Mouse (Mus musculus): Measurements from ENCODE around the gene Micu2. TPM values are rescaled to one million over a fixed set of nuclear protein-coding genes. Genes with fewer than 3 reads are reported as not detected.
"Not testable (repeated sequence)": the region's sequence is repeated elsewhere in the genome, so short reads cannot be mapped to it uniquely, and the experiment has no call there.

Gene Micu2
- polyA plus RNA-seq, 1 experiment: 16.6 TPM

GRCm38 (mm10) chr14:57919148-57919875 lies 79.8 kb downstream of the Micu2 start:
- Histone ChIP-seq H3K27ac (ENCODE audit: control insufficient read depth, insufficient read depth, low read length) (no peak overlapping the region), H3K4me3 (ENCODE audit: control insufficient read depth, insufficient read depth, low read length) (no peak overlapping the region), H3K36me3 (ENCODE audit: control insufficient read depth, insufficient read depth, low read length) (peaks cover 3% of the 10 kb centered on the region; the same call in 1 of the 2 replicates), H3K4me1 (replicated peaks; ENCODE audit: control insufficient read depth, insufficient read depth, low read length) (no peaks in the 10 kb centered on the region), H3K27me3 (ENCODE audit: control insufficient read depth, insufficient read depth, low read length) (no peaks in the 10 kb centered on the region)
- no peak for DNase-seq
- WGBS: 98% methylated on average over 17 of the region's 17 CpGs
- TF ChIP-seq POLR2A (IDR thresholded peaks at IDR 0.05; ENCODE audit: control insufficient read depth, extremely low read depth, insufficient read depth, low read length, poor library complexity) (no peak), CTCF (IDR thresholded peaks at IDR 0.05; ENCODE audit: borderline replicate concordance, control insufficient read depth, extremely low read depth, insufficient read depth, low read length, poor library complexity) (no peak)

GRCm38 (mm10) chr14:57915341-57915740 lies 83.7 kb downstream of the Micu2 start:
- Histone ChIP-seq H3K4me3 (ENCODE audit: control insufficient read depth, insufficient read depth, low read length) (no peak overlapping the region), H3K27me3 (ENCODE audit: control insufficient read depth, insufficient read depth, low read length) (no peaks in the 10 kb centered on the region), H3K27ac (ENCODE audit: control insufficient read depth, insufficient read depth, low read length) (no peak overlapping the region), H3K4me1 (replicated peaks; ENCODE audit: control insufficient read depth, insufficient read depth, low read length) (0 out of 2 replicates have a peak, but pooled peaks cover 2% of the 10 kb centered on the region), H3K36me3 (ENCODE audit: control insufficient read depth, insufficient read depth, low read length) (peaks cover 3% of the 10 kb centered on the region; the same call in 1 of the 2 replicates)
- TF ChIP-seq POLR2A (IDR thresholded peaks at IDR 0.05; ENCODE audit: control insufficient read depth, extremely low read depth, insufficient read depth, low read length, poor library complexity): no peak
- TF ChIP-seq CTCF (IDR thresholded peaks at IDR 0.05; ENCODE audit: borderline replicate concordance, control insufficient read depth, extremely low read depth, insufficient read depth, low read length, poor library complexity): no peak
- DNase-seq: no peak
- WGBS: 94% methylated on average over 6 of the region's 6 CpGs

DNA sequence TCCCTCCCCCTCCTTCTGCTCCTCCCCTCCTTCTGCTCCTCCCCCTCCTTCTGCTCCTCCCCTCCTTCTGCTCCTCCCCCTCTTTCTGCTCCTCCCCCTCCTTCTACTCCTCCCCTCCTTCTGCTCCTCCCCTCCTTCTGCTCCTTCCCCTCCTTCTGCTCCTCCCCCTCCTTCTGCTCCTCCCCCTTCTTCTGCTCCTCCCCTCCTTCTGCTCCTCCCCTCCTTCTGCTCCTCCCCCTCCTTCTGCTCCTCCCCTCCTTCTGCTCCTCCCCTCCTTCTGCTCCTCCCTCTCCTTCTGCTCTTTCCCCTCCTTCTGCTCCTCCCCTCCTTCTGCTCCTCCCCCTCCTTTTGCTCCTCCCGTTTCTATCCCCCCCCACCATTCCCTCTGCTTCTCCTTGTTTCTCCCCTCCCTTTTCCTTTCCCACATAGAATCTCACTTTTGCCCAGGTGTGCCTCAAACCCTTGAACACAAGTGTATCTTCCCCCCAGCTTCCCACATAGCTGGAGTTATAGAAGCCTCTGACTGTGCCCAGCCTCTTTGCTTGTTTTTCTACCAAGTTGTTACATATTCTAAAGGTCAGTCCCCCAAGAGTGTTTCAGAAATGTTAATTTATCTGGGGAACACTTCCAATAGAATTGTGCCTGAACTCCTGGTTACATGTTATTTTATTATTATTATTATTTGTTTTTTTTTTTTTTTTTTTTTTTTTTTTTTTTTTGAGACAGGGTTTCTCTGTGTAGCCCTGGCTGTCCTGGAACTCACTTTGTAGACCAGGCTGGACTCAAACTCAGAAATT lies 86.7 kb downstream of the Micu2 start:
- not testable (repeated sequence) for H3K4me3 ChIP-seq (ENCODE audit: control insufficient read depth, insufficient read depth, low read length); DNase-seq; H3K36me3 ChIP-seq (ENCODE audit: control insufficient read depth, insufficient read depth, low read length); H3K27me3 ChIP-seq (ENCODE audit: control insufficient read depth, insufficient read depth, low read length); H3K27ac ChIP-seq (ENCODE audit: control insufficient read depth, insufficient read depth, low read length)
- H3K4me1 ChIP-seq (replicated peaks; ENCODE audit: control insufficient read depth, insufficient read depth, low read length): peaks cover 16% of the 10 kb centered on the region
- 50% methylated on average over 1 of the region's 1 CpGs for WGBS

DNA sequence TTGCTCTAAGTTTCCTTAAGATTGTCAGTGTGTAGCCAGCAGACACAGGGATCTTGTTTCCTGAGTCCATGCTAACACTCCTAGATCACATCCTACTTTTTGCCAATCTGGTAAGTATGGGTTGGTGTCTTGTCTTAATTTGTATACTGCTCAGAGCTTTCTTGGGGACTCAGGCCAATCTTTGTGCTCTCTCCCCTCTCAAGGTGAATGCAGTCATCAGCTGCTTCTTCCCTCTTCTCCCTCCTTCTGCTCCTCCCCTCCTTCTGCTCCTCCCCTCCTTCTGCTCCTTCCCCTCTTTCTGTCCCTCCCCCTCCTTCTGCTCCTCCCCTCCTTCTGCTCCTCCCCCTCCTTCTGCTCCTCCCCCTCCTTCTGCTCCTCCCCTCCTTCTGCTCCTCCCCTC lies 87.3 kb downstream of the Micu2 start:
- H3K4me1 ChIP-seq (replicated peaks; ENCODE audit: control insufficient read depth, insufficient read depth, low read length): peaks cover 21% of the 10 kb centered on the region
- not testable (repeated sequence) for DNase-seq; H3K36me3 ChIP-seq (ENCODE audit: control insufficient read depth, insufficient read depth, low read length); H3K27me3 ChIP-seq (ENCODE audit: control insufficient read depth, insufficient read depth, low read length); H3K27ac ChIP-seq (ENCODE audit: control insufficient read depth, insufficient read depth, low read length); H3K4me3 ChIP-seq (ENCODE audit: control insufficient read depth, insufficient read depth, low read length)

DNA sequence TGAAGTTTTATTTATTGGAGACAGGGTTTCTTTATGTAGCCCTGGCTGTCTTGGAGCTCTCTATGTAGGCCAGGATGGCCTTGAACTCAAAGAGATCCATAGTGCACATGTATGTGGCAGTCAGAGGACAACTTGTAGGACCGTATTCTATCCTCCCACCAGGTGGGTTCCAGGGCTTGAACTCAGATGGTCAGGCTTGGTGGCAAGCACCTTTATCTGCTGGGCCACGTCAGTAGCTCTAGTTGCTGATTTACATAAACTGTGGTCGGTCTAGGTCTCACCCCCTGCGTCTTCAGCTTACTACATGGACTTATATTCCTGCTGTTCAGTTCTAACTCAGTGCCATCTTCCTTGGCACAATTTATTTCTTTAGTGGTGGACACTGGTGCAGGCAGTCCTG lies 87.7 kb downstream of the Micu2 start:
- no peaks in the 10 kb centered on the region for H3K36me3 ChIP-seq (ENCODE audit: control insufficient read depth, insufficient read depth, low read length)
- no peak overlapping the region for H3K27ac ChIP-seq (ENCODE audit: control insufficient read depth, insufficient read depth, low read length)
- no peaks in the 10 kb centered on the region for H3K27me3 ChIP-seq (ENCODE audit: control insufficient read depth, insufficient read depth, low read length)
- WGBS: 97% methylated on average over 4 of the region's 4 CpGs
- no peak for DNase-seq
- TF ChIP-seq CTCF (IDR thresholded peaks at IDR 0.05; ENCODE audit: borderline replicate concordance, control insufficient read depth, extremely low read depth, insufficient read depth, low read length, poor library complexity): no peak
- no peak for TF ChIP-seq POLR2A (IDR thresholded peaks at IDR 0.05; ENCODE audit: control insufficient read depth, extremely low read depth, insufficient read depth, low read length, poor library complexity)
- H3K4me3 ChIP-seq (ENCODE audit: control insufficient read depth, insufficient read depth, low read length): no peak overlapping the region
- H3K4me1 ChIP-seq (replicated peaks; ENCODE audit: control insufficient read depth, insufficient read depth, low read length): peaks cover 21% of the 10 kb centered on the region

DNA sequence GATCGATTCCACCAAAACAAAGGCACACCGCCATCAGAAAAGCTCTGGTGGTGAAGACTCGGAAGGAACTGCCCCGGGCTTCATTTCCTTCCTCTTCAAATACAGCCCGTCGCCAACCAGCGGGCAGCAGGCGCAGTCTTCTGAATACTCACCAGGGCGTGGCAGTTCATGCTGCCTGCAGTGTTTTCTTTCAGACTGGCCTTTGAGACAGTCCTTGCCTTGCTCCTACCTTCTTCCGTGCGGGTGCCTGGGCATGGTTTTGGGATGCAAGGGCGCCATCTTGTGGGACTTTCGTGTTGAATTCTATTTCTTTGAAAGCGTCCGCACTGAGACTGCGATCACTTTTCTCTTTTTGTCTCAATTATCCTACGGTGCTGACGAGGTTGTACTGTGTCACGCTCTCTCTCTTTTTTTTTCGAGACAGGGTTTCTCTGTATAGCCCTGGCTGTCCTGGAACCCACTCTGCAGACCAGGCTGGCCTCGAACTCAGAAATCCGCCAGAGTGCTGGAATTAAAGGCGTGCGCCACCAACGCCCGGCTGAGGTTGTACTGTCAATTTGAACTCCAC lies 88.5 kb downstream of the Micu2 start:
- TF ChIP-seq POLR2A (IDR thresholded peaks at IDR 0.05; ENCODE audit: control insufficient read depth, extremely low read depth, insufficient read depth, low read length, poor library complexity) (no peak), CTCF (IDR thresholded peaks at IDR 0.05; ENCODE audit: borderline replicate concordance, control insufficient read depth, extremely low read depth, insufficient read depth, low read length, poor library complexity) (peak; percentile 76; the same call in 1 of the 2 replicates)
- peak; percentile 85 for DNase-seq
- no peaks in the 10 kb centered on the region for H3K27me3 ChIP-seq (ENCODE audit: control insufficient read depth, insufficient read depth, low read length)
- peak overlapping the region; percentile 36 for H3K4me3 ChIP-seq (ENCODE audit: control insufficient read depth, insufficient read depth, low read length)
- peaks cover 21% of the 10 kb centered on the region for H3K4me1 ChIP-seq (replicated peaks; ENCODE audit: control insufficient read depth, insufficient read depth, low read length)
- WGBS: 20% methylated on average over 26 of the region's 26 CpGs
- peak overlapping the region; percentile 46; the same call in 1 of the 2 replicates for H3K27ac ChIP-seq (ENCODE audit: control insufficient read depth, insufficient read depth, low read length)
- H3K36me3 ChIP-seq (ENCODE audit: control insufficient read depth, insufficient read depth, low read length): no peaks in the 10 kb centered on the region

Data from thymus, adult 2 months (tissue).